Mouse (Mus musculus): ENCODE results near the gene Ugt1a6a. TPM values are rescaled to one million over a fixed set of nuclear protein-coding genes. Genes with fewer than 3 reads are reported as not detected.
"Not testable (repeated sequence)": the region's sequence is repeated elsewhere in the genome, so short reads cannot be mapped to it uniquely, and the experiment has no call there.

Ugt1a6a gene
- polyA plus RNA-seq, 1 experiment = not detected

- 100% methylated on average over 1 of the region's 1 CpGs for WGBS
- TF ChIP-seq CTCF (IDR thresholded peaks at IDR 0.05; ENCODE audit: insufficient read depth, low read depth, low read length) = no peak
- TF ChIP-seq POLR2A (IDR thresholded peaks at IDR 0.05; ENCODE audit: insufficient read depth, low read depth, low read length) = no peak
- Histone ChIP-seq H3K27ac (ENCODE audit: insufficient read depth, low read depth, low read length) (no peak overlapping the region), H3K4me1 (ENCODE audit: control insufficient read depth, insufficient read depth, low read length) (no peaks in the 10 kb centered on the region), H3K4me3 (ENCODE audit: insufficient read depth, low read depth, low read length) (no peak overlapping the region)
These were observed 29.8 kb upstream of the Ugt1a6a start for GRCm38 (mm10) chr1:88104667-88105430.

- no peak overlapping the region for H3K27ac ChIP-seq (ENCODE audit: insufficient read depth, low read depth, low read length)
- H3K4me3 ChIP-seq (ENCODE audit: insufficient read depth, low read depth, low read length) = no peak overlapping the region
These were observed 29.0 kb upstream of the Ugt1a6a start for GRCm38 (mm10) chr1:88105656-88106055.

GRCm38 (mm10) chr1:88109027-88109557 lies 25.5 kb upstream of the Ugt1a6a start:
- not testable (repeated sequence) for H3K4me1 ChIP-seq (ENCODE audit: control insufficient read depth, insufficient read depth, low read length); H3K4me3 ChIP-seq (ENCODE audit: insufficient read depth, low read depth, low read length); H3K27ac ChIP-seq (ENCODE audit: insufficient read depth, low read depth, low read length)
- WGBS = 78% methylated on average over 2 of the region's 2 CpGs

More at GRCm38 (mm10) chr1:88105656-88106055, 29.0 kb upstream of the Ugt1a6a start:
- TF ChIP-seq POLR2A (IDR thresholded peaks at IDR 0.05; ENCODE audit: insufficient read depth, low read depth, low read length) = no peak
- no peak for TF ChIP-seq CTCF (IDR thresholded peaks at IDR 0.05; ENCODE audit: insufficient read depth, low read depth, low read length)
- H3K4me1 ChIP-seq (ENCODE audit: control insufficient read depth, insufficient read depth, low read length) = no peaks in the 10 kb centered on the region
- 79% methylated on average over 2 of the region's 2 CpGs for WGBS

GRCm38 (mm10) chr1:88109604-88110003 lies 25.0 kb upstream of the Ugt1a6a start:
- WGBS = 89% methylated on average over 2 of the region's 2 CpGs
- H3K4me1 ChIP-seq (ENCODE audit: control insufficient read depth, insufficient read depth, low read length); H3K27ac ChIP-seq (ENCODE audit: insufficient read depth, low read depth, low read length); H3K4me3 ChIP-seq (ENCODE audit: insufficient read depth, low read depth, low read length): not testable (repeated sequence)

GRCm38 (mm10) chr1:88112769-88113168 lies 21.8 kb upstream of the Ugt1a6a start:
- H3K4me1 ChIP-seq (ENCODE audit: control insufficient read depth, insufficient read depth, low read length); H3K27ac ChIP-seq (ENCODE audit: insufficient read depth, low read depth, low read length); H3K4me3 ChIP-seq (ENCODE audit: insufficient read depth, low read depth, low read length): not testable (repeated sequence)
- 96% methylated on average over 6 of the region's 6 CpGs for WGBS

- H3K4me3 ChIP-seq (ENCODE audit: insufficient read depth, low read depth, low read length); H3K27ac ChIP-seq (ENCODE audit: insufficient read depth, low read depth, low read length); H3K4me1 ChIP-seq (ENCODE audit: control insufficient read depth, insufficient read depth, low read length): not testable (repeated sequence)
- 11% methylated on average over 4 of the region's 4 CpGs for WGBS
These were observed 14.1 kb upstream of the Ugt1a6a start for GRCm38 (mm10) chr1:88120550-88120949.

- H3K27ac ChIP-seq (ENCODE audit: insufficient read depth, low read depth, low read length); H3K4me1 ChIP-seq (ENCODE audit: control insufficient read depth, insufficient read depth, low read length); H3K4me3 ChIP-seq (ENCODE audit: insufficient read depth, low read depth, low read length): not testable (repeated sequence)
- no CpG with 5 or more reads among the region's 1 CpGs for WGBS
These were observed 13.1 kb upstream of the Ugt1a6a start for GRCm38 (mm10) chr1:88121521-88121920.

- not testable (repeated sequence) for H3K27ac ChIP-seq (ENCODE audit: insufficient read depth, low read depth, low read length); H3K4me1 ChIP-seq (ENCODE audit: control insufficient read depth, insufficient read depth, low read length); H3K4me3 ChIP-seq (ENCODE audit: insufficient read depth, low read depth, low read length)
- WGBS = 81% methylated on average over 4 of the region's 4 CpGs
These were observed 8.7 kb upstream of the Ugt1a6a start for GRCm38 (mm10) chr1:88125827-88126360.

- H3K27ac ChIP-seq (ENCODE audit: insufficient read depth, low read depth, low read length); H3K4me3 ChIP-seq (ENCODE audit: insufficient read depth, low read depth, low read length); H3K4me1 ChIP-seq (ENCODE audit: control insufficient read depth, insufficient read depth, low read length): not testable (repeated sequence)
- 84% methylated on average over 2 of the region's 2 CpGs for whole genome bisulfite sequencing
These were observed 5.5 kb upstream of the Ugt1a6a start for GRCm38 (mm10) chr1:88129091-88129490.

GRCm38 (mm10) chr1:88130223-88130622 lies 4.4 kb upstream of the Ugt1a6a start:
- WGBS = 100% methylated on average over 1 of the region's 1 CpGs
- not testable (repeated sequence) for H3K4me1 ChIP-seq (ENCODE audit: control insufficient read depth, insufficient read depth, low read length); H3K4me3 ChIP-seq (ENCODE audit: insufficient read depth, low read depth, low read length); H3K27ac ChIP-seq (ENCODE audit: insufficient read depth, low read depth, low read length)

Measured in olfactory bulb, adult 2 months (tissue).